Mouse (Mus musculus) ovary, postnatal 14 days (tissue): ENCODE measurements around the gene Tsku.

ENCODE experiments used
- DNase-seq: peaks from one replicate; pipeline ENCODE4 v3.0.0; 2022; ENCODE audit warnings: low spot score

Tsku gene

DNA sequence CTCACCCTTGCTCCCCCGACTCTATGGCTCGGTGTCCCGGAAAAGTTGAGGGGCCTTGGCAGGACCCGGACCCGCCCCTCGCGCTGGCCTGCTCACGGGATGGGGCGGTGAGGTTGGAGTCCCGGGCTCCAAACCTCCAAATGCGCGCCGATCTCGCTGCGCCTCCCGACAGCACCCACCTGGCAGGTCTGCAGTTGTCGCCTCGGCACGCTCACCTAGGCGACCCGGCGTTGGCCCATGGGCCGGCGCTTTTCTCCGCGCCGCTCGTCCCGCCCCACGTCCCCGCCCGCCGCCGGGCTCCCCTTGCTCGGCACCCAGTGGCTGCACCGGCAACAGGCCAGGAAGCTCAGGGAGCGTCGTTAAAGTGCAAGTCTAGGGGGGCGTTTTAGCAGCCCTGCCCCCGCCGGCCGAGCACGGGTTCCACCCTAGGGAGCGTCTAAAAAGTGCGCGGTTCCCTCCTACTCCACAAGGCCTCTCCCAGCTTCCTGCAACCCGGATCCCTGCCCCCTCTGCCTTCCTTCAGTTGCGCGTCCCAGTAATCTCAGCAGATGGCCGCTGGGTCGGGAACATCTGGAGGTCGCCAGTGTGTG is at the start of gene Tsku:
TSS of gene Tsku (minus strand) at position 266 of the 590 bp plus-strand sequence.
- peak; percentile 92 for DNase-seq

DNA sequence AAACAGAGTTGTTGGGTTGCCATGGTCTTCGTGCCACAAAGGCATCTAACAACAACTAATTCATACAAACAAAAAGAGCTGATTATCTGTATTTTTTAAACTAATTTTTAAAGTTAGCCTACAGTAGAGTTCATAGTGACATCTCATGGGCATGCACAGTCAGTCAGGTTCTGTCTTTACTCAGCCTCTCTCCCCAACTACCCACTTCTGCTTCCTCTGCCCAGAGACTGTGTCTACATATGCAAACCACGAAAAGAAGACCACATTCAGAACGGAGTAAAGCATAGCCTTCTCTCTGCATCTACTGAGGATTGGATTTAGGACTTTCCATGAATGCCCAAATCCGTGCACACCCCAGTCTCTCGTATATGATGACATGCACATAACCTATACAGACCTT is 46.5 kb upstream of the Tsku start:
- no peak for DNase-seq

DNA sequence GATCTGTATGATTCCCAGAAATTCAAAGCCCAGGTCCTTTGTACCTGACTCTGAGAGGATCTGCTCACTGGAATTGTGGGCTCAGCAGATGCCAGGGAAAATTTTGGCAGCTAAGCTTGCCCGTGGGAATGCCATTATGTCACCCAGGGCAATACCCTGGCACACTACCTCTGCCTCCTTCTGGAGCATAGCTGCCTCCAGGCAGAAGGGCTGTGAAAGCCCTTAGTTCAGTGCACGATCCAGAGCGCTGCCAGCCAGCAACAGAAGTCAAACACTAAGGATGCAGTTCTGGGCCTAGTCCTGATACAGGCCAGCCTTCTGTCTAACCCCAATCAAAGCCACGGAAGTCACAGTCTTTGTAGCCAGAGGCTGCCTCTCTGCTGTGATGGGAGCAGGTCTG is 42.9 kb upstream of the Tsku start:
- no peak for DNase-seq

DNA sequence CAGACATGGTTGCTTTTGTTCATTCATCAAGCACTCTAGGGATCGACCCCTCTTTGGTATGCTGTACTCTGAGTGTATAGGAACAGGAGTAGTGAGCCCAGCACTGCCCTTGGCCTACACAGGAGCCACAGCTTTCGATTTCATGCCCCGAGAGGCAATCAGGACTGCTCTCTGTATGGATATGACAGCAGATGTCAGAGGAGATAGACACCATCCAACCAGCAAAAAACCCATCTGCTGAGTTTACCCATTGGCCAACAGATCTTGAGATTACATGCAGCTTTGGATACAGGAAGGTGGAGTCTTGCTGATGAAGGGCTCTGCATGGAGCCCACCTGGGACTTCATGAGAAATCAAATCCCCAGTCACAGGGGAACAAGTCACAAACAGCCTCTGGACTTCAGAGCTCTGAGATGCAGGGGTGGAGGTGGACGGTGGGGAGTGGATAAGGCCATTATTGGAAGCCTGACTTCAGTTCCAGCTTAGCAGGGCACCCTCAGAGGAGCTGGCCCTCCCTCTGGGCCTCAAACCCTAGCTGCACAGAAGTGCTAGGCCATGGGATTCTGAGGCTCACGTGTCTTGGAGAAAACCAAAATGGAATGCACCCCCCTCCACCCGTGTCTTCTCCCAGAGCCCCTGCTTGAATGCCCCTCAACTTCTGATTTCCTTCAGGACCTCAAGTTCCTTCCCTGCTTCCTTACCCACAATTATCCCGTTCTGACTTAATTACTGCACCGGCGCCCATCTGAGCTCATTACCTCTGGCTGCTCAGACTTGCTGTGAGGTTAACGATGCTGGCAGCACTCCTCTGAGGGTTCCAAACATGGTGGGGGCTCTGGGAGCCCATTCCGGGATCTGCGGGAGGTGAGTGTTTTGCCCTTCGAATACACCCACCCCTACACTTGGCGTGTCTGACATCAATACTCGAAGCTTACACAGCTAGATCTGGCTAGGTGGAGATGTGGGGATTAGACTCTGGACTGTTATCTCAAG is 41.8 kb upstream of the Tsku start:
- no peak for DNase-seq

DNA sequence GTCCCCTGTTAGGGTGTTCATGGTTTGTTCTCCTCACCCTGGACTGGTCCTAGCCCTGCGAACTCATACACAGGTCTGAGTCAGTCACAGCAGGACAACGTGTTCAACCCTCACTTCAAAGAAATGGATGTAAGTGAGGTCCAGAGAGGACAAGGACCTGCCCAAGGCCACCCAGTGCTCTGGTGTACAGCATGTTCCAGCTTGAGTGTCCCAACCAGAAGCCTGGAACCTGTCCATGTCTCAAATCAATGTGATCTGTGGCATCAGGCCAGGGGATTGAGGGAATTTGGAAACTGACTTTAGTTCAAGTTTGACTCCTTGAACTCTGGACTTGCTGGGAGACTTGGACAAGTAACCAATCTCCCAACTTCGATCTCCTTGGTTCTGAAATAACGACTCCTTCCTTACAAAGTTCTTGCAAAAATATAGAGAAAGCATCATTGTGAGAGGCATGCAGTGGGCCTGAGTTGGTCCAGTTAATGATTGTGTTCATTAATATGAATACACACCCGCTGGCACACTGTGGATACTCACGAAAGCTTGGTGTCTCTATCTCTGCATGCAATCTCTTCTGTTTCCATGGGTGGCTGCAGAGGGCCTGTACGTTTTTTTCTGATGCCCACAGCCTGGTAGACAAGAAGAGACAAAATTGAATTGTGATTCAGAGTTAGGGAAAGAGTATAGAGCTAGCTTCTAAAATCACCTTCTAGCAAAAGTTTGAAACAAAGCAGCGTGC is 31.5 kb upstream of the Tsku start:
- DNase-seq: no peak

DNA sequence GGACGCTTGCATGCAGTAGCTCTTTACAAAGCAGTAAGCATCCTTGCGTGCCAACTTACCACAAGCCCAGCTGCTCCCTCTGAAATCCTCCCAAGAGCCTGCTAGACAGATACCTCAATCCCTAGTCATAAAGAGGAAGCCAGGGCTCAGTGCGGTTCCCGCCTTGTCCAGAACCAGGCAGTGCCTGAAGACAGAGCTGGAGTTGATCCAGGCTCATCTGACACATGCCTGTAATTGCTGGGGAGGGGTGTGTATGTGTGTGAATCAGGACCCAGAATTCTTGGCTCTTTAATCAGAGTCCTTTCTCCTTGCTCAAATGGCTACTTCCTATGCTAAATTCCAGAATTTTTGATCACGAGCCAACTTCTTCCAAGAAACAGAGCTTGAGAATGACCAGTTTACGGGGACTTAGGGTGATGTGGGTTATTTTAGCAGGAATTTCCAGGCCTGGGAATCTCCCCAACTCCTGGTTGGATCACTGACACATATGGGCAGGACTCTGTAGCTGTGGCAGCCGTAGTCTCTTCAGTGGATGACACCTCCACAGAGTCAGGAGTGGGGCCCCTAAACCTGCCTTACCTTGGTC is 30.3 kb upstream of the Tsku start:
- DNase-seq: no peak

DNA sequence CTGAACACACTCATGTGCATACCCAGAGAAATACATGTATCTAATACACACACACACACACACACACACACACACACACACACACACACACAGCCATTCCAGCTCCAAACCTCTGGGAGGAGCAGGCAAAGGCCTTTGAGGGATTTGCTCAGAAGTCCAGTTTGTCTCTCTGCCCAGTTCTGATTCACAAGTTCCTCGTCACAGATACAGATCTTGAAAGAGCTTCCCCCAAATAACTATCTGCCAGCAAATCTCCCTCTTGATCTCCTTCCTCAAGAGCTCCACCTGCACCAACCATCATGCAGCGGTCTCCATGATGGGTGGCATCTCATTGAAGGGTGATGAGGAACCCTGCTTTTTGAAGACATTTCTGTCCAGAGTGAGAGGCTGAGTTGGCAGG is 29.4 kb upstream of the Tsku start:
- no peak for DNase-seq

DNA sequence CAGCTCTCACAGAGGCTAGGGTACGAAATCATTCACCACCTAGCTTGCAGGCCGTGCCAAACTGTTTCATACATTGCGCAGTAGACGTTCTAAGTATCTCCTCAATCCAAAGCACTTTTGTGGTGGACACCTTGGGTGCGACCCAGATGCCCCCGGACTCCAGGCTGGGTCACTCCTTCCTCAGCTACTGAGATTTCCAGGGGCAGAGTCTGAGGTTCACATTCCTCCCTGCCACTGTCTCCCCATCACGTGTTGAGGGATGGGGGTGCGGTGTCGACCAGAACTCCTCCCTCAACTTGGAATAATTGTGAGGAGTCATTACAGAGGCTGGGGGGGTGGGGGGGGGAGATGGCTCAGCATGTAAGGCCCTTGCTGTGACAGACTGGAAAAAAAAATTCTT is 28.5 kb upstream of the Tsku start:
- no peak for DNase-seq

DNA sequence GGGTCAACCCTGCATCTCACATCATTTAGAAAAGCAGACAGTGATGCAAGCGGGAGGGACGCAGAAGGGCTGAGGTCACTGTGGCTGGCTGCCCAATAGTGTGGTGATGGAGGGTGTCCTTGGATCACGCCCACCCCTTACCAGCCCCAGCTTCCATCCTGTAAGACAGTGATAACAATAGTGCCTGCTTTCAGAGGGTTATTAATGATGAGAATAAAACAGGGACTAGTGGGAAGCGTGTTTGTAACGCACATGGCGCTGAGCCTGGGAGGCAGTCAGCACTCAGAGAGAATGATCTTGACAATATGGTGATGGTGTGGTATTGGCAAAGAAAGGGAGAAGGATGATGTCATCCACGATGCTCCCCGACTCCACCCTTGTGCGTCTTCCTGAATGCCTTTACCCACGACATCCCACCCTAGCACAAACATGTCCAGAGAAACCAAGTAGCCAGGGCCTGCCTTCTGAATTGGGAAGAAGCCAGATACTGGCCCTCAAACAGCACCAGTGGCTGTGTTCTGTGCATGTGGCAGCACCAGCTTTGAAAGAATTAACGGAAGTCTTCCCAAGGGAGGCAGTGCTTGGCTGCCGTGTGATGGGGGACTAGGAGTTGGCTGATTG is 27.9 kb upstream of the Tsku start:
- no peak for DNase-seq

DNA sequence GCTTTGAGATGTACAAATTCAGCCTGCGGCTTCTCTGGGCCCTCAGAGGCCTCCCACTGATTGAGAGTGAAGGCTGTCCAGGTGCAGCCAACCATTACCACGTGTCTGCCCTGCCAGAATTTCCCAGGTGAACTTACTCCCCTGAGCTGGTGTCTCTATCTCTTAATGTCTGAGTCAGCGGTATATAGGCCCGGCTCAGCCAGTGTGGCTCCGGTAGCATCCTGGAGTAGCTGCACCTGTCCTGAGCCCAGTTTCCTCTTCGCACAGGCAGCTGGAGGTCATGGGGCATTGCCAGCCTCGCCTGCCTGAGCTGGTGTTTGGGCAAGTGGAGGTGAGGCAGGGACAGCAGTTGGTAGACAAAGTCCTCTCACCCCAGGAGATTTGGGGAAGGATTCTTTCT is 26.1 kb upstream of the Tsku start:
- no peak for DNase-seq

DNA sequence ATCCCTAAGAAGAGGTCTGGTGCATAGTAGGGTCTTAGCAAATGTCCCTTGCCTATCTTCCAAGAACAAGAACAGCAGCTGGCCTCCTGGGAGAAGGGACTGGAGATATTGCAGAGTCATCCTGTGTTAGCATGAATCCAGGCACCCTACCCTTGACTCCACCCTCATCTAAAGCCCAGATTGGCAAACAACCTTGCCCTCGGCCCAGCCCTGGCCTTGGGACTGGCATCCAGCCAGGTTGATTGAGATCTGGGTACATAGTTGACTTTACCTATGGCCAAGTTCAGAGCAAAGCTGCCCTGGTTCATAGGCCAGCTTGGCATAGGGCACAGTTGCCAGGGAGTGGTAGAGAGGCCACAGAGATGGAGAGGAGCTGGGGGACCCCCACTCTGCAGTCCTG is 24.0 kb upstream of the Tsku start:
- no peak for DNase-seq

DNA sequence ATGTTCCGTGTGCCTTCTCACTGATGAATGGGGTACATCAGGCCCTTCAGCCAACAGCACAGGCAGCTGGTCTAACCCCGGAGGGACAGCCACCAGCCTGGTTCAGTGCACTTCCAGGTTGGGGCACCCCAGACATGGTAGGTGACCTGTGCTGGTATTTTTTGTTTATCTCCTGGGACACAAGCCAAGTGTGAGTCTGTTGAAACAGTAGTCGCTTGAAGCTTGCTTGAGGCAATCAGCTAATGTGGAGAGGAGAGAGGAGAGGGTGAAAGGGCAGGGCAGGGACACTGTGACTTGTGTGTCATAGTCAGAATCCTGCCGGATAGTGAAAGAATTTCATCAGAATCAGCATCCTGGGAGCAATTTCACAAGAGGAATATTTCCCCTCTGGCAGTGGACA is 22.2 kb upstream of the Tsku start:
- DNase-seq: no peak

DNA sequence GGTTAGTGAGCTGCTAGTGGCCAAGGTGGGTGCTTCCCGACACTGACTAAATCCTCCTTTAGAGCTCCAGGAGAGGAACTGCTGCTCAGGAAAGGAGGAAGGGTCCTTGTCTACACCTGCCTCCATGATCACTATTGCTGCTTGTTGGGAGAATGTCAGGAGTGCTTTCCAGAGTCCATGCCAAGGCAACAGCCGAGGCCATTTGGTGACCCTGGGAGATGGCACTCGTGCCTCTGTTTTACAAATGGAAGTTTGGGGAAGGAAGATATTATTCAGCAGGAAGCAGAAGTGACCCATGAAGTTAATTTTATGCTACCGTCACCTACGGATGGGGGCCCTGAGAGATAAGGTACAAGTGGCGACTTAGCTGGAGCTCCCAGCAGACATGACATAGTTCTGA is 21.7 kb upstream of the Tsku start:
- no peak for DNase-seq

DNA sequence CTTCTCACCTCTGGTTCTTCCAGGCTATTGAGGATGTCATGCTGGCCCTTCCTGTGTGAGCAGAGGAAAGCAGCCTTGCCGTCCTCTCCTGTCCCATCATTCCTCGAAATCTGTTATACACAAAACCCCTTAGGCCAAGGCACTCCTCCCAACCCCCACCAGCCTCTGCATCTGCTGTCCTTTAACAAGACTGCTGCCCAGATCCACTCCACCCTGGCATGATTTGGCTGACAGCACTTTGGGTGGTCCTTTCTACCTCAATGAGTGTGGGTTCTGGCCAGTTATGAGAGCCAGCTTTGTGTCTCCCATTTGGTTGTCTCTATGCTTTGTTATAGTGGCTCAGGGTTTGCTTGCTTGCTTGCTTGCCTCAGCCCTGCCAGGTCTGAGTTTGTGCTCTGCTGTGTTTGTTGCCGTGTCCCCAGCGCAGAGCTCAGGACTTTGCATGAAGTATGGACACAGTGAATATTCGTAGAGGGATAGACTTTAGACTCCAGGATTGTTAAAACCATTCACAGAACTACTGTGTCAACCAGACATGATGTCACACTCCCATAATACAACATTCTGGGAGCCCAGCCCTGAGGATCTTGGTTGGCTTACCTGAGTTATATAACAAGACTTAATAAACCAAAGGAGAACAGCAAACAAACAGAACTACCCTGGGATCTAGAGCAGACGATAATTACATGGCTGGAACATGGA is 19.2 kb upstream of the Tsku start:
- no peak for DNase-seq

DNA sequence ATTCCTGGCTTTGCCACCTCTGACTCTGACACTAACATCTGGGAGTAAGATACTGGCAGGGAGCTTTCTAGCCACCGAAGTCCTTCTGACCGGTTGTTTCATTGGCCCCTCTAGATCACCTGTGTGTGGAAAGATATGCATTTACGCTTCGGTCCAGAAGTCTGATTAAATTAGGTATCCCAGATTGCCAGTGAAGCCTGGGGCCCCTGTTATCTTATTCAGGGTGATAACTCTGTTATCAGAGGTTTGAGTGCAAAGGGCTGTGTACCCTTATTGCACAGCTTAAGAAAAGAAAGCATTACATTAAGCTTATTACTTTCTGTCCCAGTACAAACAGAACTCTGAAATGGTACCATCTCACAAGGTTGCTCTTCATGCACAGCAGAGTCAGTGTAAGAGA is 18.1 kb upstream of the Tsku start:
- no peak for DNase-seq

DNA sequence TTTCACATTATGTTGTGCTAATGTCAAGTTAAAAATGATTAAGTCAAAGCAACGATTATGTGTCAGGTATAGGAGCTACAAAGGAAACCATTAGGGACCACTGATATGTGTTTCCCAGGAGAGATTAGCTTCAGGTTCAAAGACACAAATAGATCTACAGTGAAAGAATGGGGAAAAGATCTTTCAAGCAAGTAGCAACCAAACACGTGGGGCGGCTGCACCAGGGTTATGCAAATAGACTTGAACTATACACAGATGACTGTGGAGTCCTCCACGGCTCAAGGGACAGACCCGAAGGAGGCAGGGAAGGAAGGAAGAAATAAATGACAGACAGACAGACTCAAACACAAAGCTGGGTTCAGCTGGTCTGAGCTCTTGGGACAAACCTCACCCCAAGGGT is 16.1 kb upstream of the Tsku start:
- DNase-seq: no peak

DNA sequence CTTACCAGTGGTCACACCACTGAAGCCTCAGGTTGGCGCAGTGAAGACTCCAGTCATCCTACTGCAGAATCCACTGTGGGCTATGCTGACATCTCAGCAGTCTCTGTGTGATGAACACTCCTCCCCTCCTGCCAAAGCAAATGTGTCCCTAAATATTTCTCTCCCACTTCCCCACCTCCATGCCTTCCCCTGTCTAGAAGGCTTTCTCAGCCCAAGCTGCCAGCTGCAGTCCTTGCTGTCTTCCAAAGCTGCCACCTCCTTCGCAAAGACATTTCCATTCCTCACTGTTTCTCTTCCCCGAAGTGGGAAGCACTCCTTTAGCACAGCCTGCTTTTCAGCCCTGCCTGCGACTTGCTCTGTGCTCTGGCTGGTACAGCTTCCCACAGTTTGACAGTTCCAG is 10.0 kb upstream of the Tsku start:
- no peak for DNase-seq

DNA sequence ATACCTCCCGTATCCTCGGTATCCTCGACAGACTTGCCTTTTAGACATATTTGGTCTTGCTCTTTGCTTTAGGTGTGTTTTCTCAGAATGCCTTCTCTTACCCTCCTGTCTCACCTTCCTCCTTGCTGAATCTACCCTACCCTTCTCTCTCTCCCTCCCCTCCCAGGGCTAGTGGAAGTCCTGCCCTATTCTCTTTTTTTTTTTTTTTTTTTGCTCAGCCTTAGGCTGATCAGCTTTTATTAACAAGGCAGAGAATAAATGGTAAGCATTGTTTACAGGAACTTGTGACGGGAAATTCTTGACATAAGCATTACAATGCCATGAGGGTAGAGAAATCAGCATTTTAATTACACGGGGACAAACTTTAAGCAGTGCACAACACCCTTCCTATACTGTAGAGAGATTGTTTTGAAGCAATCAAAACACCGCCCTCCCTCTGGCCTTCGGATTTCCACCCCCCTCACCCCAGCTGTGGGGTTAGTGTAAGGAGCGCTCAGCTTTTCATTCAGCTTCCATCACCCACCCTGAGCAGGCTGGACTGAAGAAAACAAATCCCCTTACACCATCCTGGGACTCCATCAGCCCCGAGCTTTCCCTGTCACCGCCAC is 8.7 kb upstream of the Tsku start:
- DNase-seq: no peak

DNA sequence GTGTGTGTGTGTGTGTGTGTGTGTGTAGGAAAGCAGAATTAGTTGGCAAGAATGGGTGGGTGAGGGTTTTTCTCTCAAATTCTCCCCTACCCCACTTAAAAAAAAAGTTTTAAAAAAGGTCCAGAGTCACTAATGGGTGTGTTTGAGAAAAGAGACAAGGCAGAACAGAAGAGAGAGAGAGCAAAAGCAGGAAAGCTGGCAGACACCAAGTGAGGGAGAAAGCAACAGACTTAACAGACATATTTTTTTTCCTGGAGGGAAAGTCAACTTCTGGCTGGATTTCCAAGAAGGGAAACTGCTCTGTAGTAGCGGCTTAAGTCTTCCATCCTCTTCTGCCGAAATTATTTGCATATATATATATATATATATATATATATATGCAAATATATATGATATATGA is 534 bp upstream of the Tsku start:
- DNase-seq: no peak

DNA sequence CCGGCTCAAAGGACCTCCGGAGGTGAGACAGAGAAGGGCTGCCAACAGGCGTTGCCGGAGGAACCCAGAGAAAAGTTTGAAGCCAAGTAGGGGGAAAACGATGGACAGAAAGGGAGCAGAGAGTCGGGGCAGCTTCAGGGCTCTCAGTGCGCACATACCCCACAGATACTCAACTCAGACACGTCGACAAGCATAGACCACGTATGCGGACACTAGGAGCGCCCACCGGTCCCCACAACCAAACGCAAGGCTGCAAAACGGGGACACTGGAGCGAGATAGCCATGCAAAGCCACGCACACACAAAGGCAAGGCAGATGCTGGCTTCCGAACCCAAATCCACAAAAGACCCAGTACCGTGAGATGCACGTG is 522 bp downstream of the Tsku start:
- no peak for DNase-seq

DNA sequence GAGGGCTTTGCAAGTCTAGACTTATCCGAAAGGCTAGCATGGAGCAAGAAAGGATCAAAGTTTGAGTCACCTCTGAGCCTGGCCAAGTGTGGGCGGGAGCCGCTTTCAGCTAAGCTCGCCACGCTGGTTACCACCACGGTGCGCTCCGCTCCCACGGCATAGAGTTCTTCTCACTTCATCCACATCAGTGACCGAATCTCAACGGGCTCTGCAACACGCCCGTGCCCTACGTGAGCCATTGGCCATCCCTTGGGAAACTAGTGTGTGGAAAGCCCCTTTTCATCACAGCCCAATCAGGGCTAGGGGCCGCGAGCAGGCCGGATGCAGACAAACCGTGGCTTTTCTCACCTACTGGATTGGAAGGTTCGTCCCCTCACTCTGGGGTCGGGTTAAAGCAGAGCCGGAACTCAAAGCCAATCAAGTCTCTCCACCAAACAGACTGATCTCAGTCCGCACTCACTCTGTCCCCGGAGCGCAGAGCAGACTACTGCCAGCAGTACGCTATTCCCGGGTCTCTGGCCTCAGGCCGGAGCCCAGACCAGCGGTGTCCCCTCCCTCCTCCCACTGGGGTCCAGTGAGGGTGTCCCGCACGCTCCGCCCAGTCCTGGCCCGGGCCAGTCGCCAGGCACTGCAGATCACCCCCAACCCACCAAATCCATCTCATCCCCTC is 1.0 kb downstream of the Tsku start:
- peak; percentile 32 for DNase-seq
